10 mouse cellular contexts compared by ENCODE assay signal in the genomic region with DNA sequence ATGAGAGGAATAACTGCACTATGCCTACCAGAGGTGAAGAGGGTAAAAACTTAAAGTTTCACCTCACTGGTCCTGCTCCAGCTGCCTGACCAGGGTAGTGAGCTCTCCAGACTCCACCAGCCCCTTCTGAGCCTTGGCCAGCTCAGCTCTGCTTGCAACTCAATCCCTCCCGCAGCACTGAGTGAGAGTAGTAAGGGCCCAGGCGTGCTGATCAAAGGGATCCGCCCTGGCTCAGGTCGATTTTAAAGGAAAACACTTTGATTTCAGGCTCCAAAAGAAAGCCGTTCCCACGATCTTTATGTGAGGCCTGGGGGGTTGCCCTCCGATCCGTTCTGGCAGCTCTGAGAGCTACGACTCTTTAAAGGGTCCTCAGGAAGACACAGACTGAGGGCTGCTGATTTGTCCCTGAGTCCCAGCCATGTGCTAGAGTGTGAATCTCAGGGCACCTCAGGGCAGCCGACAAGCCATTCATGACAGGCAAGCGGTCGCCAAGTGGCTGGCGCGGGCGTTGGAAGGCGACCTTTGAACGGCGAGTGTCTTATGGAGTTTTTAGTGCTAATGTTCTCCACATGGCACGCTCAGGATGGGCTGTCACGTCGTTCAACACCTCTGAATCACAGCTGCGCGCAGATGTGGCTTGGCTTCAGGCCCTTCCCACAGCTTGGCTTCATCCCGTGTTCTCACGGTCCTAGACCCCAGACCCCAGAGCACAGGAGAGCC. TPM values are rescaled to one million over a fixed set of nuclear protein-coding genes. Genes with fewer than 3 reads are reported as not detected.
DNase-seq lines count a peak whose midpoint lies in the region; ATAC-seq lines count a peak whose summit lies in the region.
"Had no signal": no experiment of that assay in that cellular context is flagged by ENCODE, and none has a peak within 500 bp of the region (broad histone marks: within the 10 kb centered on the region; RNA-seq: fewer than 3 reads in every experiment).

No protein-coding gene starts in this region.

- no peak for DNase-seq in heart, postnatal 36 days
- peak; percentile 65 for DNase-seq in neural tube, embryonic 10.5 days (ENCODE audit: extremely low spot score, low spot score)
- DNase-seq in natural killer cell, adult 2 months (ENCODE audit: low spot score in 2 of 2), result no peak
- DNase-seq in left cerebral cortex, adult 9 months (ENCODE audit: low spot score in 2 of 2), result no peak
- no peak for DNase-seq in frontal cortex, postnatal 36 days (ENCODE audit: low spot score in 2 of 2)
- DNase-seq: adrenal gland, adult 2 months had no signal

- 8% methylated on average over 25 of the region's 25 CpGs for WGBS in heart, embryonic 11.5 days (ENCODE audit: insufficient replicate concordance)
- WGBS in embryonic facial prominence, embryonic 15.5 days, result 9% methylated on average over 25 of the region's 25 CpGs
- WGBS in kidney, embryonic 14.5 days, result 7% methylated on average over 25 of the region's 25 CpGs

- intact Hi-C loops in heart, postnatal 36 days (cut with DNase I), result no loop called here

- no peak overlapping the region for H3K4me3 ChIP-seq in heart, embryonic 11.5 days (ENCODE audit: low read depth, low read length)
- H3K4me3 ChIP-seq in embryonic facial prominence, embryonic 15.5 days (replicated peaks), result no peak overlapping the region
- no peak overlapping the region for H3K4me3 ChIP-seq in kidney, embryonic 14.5 days (ENCODE audit: low read length)

- H3K27me3 ChIP-seq in heart, embryonic 11.5 days (ENCODE audit: control insufficient read depth, insufficient read depth, low read length), result peaks cover 17% of the 10 kb centered on the region
- H3K27me3 ChIP-seq in embryonic facial prominence, embryonic 15.5 days, result 0 out of 2 replicates have a peak, but pooled peaks cover 4% of the 10 kb centered on the region
- no peaks in the 10 kb centered on the region; the same call in 1 of the 2 replicates for H3K27me3 ChIP-seq in kidney, embryonic 14.5 days (ENCODE audit: control insufficient read depth, insufficient read depth, low read length)
- H3K27me3 ChIP-seq: CH12.LX had no signal

- no peaks in the 10 kb centered on the region for H3K9me3 ChIP-seq in heart, embryonic 11.5 days (replicated peaks; ENCODE audit: control insufficient read depth, low read length)
- H3K9me3 ChIP-seq in embryonic facial prominence, embryonic 15.5 days (replicated peaks), result no peaks in the 10 kb centered on the region
- H3K9me3 ChIP-seq in kidney, embryonic 14.5 days (ENCODE audit: control insufficient read depth, low read length), result no peaks in the 10 kb centered on the region

- H3K27ac ChIP-seq in heart, embryonic 11.5 days (ENCODE audit: low read depth, low read length), result no peak overlapping the region
- no peak overlapping the region for H3K27ac ChIP-seq in embryonic facial prominence, embryonic 15.5 days (replicated peaks)
- 0 out of 2 replicates have a peak overlapping the region, but pooled peaks have one; percentile 47 for H3K27ac ChIP-seq in kidney, embryonic 14.5 days (ENCODE audit: low read depth, low read length)

- peaks cover 23% of the 10 kb centered on the region for H3K4me1 ChIP-seq in heart, embryonic 11.5 days (ENCODE audit: control insufficient read depth, insufficient read depth, low read length)
- H3K4me1 ChIP-seq in embryonic facial prominence, embryonic 15.5 days, result peaks cover 33% of the 10 kb centered on the region
- H3K4me1 ChIP-seq in kidney, embryonic 14.5 days (ENCODE audit: control insufficient read depth, insufficient read depth, low read length), result peaks cover 27% of the 10 kb centered on the region

- peak overlapping the region; percentile 46 for H3K4me2 ChIP-seq in heart, embryonic 11.5 days
- H3K4me2 ChIP-seq in embryonic facial prominence, embryonic 15.5 days (replicated peaks), result peak overlapping the region; percentile 25
- H3K4me2 ChIP-seq in kidney, embryonic 14.5 days (replicated peaks; ENCODE audit: low read depth, low read length), result peak overlapping the region; percentile 21; the same call in 1 of the 2 replicates

- no peak overlapping the region for H3K9ac ChIP-seq in heart, embryonic 11.5 days (ENCODE audit: low read depth, low read length)
- no peak overlapping the region for H3K9ac ChIP-seq in embryonic facial prominence, embryonic 15.5 days
- 0 out of 2 replicates have a peak overlapping the region, but pooled peaks have one; percentile 28 for H3K9ac ChIP-seq in kidney, embryonic 14.5 days (ENCODE audit: low read depth, low read length)

- H3K36me3 ChIP-seq in heart, embryonic 11.5 days (ENCODE audit: control insufficient read depth, insufficient read depth, low read length), result no peaks in the 10 kb centered on the region
- no peaks in the 10 kb centered on the region for H3K36me3 ChIP-seq in embryonic facial prominence, embryonic 15.5 days
- no peaks in the 10 kb centered on the region for H3K36me3 ChIP-seq in kidney, embryonic 14.5 days (ENCODE audit: control insufficient read depth, insufficient read depth, low read length)

- no peak for ATAC-seq in heart, embryonic 11.5 days (replicated peaks; ENCODE audit: insufficient number of reproducible peaks, low FRiP score, low TSS enrichment)
- peak; percentile 74; the same call in 1 of the 2 replicates for ATAC-seq in embryonic facial prominence, embryonic 15.5 days (ENCODE audit: insufficient number of reproducible peaks, low FRiP score, low TSS enrichment, low read depth)
- ATAC-seq in kidney, embryonic 14.5 days (ENCODE audit: low FRiP score, low TSS enrichment), result peak; percentile 81

RNA-seq across cellular contexts. Expression of a gene that starts 7.9 kb away (rescaled TPM):
- polyA plus RNA-seq in heart, embryonic 11.5 days (2014; fragmentation: Nextera tagmentation; extraction: Ambion mirVana), result 1.6 and 1.7 TPM in 2 replicates
- 1 to 10 TPM; 2.3 to 4.4 TPM for total RNA-seq in heart, postnatal 36 days (2021)
- polyA plus RNA-seq in embryonic facial prominence, embryonic 15.5 days (2015; fragmentation: Nextera tagmentation; extraction: Ambion mirVana), result 5.2 and 6.1 TPM in 2 replicates
- polyA plus RNA-seq in kidney, embryonic 14.5 days (2014; fragmentation: Nextera tagmentation; extraction: Ambion mirVana), result 2.0 and 3.4 TPM in 2 replicates

RNA-seq across cellular contexts. Expression of a gene that starts 37.5 kb away (rescaled TPM):
- 6.7 TPM in 2 replicates for polyA plus RNA-seq in heart, embryonic 11.5 days (2014; fragmentation: Nextera tagmentation; extraction: Ambion mirVana)
- 10 to 100 TPM; 56.1 to 56.7 TPM for total RNA-seq in heart, postnatal 36 days (2021)
- 10.5 and 11.1 TPM in 2 replicates for polyA plus RNA-seq in embryonic facial prominence, embryonic 15.5 days (2015; fragmentation: Nextera tagmentation; extraction: Ambion mirVana)
- polyA plus RNA-seq in kidney, embryonic 14.5 days (2014; fragmentation: Nextera tagmentation; extraction: Ambion mirVana), result 7.1 and 11.6 TPM in 2 replicates
